Mouse (Mus musculus) monocyte, adult 5-6 weeks (primary cell): ENCODE measurements around the gene Icam2. TPM values are rescaled to one million over a fixed set of nuclear protein-coding genes. Genes with fewer than 3 reads are reported as not detected.
"Not testable (repeated sequence)": the region's sequence is repeated elsewhere in the genome, so short reads cannot be mapped to it uniquely, and the experiment has no call there.

ENCODE experiments used
- ATAC-seq: fragments of 153-309, 156-312 bp; replicated peaks from 2 replicates; pipeline ENCODE4 v1.8.0; 2017; ENCODE audit warnings: mild to moderate bottlenecking; ENCODE audit not compliant: low TSS enrichment, insufficient number of reproducible peaks, severe bottlenecking, poor library complexity, low FRiP score
- total RNA-seq: library from RNA; stranded (forward); fragments of 200-1000, 200-491, 200-594 nt; gene quantifications from 3 replicates; pipeline ENCODE4 v1.2.3, GENCODE M21; 2017

The Icam2 gene
- total RNA-seq, 1 experiment from 2014 or later, result 32.3 TPM

- ATAC-seq, result no peak
These were observed 33.7 kb downstream of the Icam2 start for GRCm38 (mm10) chr11:106354181-106354580.

- ATAC-seq, result no peak
These were observed 34.7 kb downstream of the Icam2 start, which contains the start of gene Scn4a for GRCm38 (mm10) chr11:106353188-106353587. Scn4a (minus strand) TSS chr11:106353288.

GRCm38 (mm10) chr11:106351941-106352340 lies 35.9 kb downstream of the Icam2 start:
- ATAC-seq, result no peak

GRCm38 (mm10) chr11:106351253-106351652 lies 36.6 kb downstream of the Icam2 start:
- ATAC-seq, result no peak

GRCm38 (mm10) chr11:106350853-106351252 lies 37.0 kb downstream of the Icam2 start:
- ATAC-seq, result no peak

- no peak for ATAC-seq
These were observed 38.1 kb downstream of the Icam2 start for GRCm38 (mm10) chr11:106349772-106350171.

GRCm38 (mm10) chr11:106344910-106345309 lies 43.0 kb downstream of the Icam2 start:
- no peak for ATAC-seq

GRCm38 (mm10) chr11:106340990-106341520 lies 46.8 kb downstream of the Icam2 start:
- no peak for ATAC-seq

- ATAC-seq, result not testable (repeated sequence)
These were observed 48.6 kb downstream of the Icam2 start for GRCm38 (mm10) chr11:106339323-106339722.

GRCm38 (mm10) chr11:106338870-106339269 lies 49.0 kb downstream of the Icam2 start:
- 0 out of 2 replicates have a peak, but pooled peaks have one; percentile 16 for ATAC-seq

GRCm38 (mm10) chr11:106338029-106338428 lies 49.8 kb downstream of the Icam2 start:
- no peak for ATAC-seq

- ATAC-seq, result no peak
These were observed 53.8 kb downstream of the Icam2 start for GRCm38 (mm10) chr11:106334066-106334465.

GRCm38 (mm10) chr11:106332458-106332857 lies 55.4 kb downstream of the Icam2 start:
- no peak for ATAC-seq

GRCm38 (mm10) chr11:106329682-106330081 lies 58.2 kb downstream of the Icam2 start:
- peak; percentile 62 for ATAC-seq

GRCm38 (mm10) chr11:106329128-106329527 lies 58.7 kb downstream of the Icam2 start:
- no peak for ATAC-seq

GRCm38 (mm10) chr11:106328521-106328920 lies 59.4 kb downstream of the Icam2 start:
- ATAC-seq, result no peak

Other genes with a start within 250 kb of the Icam2 start
- not detected in 3 replicates for gene Gm10840, start 227.2 kb downstream of the Icam2 start, total RNA-seq
- 91.7 to 118 TPM (median 94.0 TPM) in 3 replicates for gene Limd2, start 227.2 kb downstream of the Icam2 start, total RNA-seq
- 20.0 to 33.6 TPM (median 21.1 TPM) in 3 replicates for gene Strada, start 185.9 kb downstream of the Icam2 start, total RNA-seq
- gene Ccdc47, start 171.7 kb downstream of the Icam2 start, total RNA-seq, result 131 to 182 TPM (median 140 TPM) in 3 replicates
- gene Ddx42, start 171.1 kb downstream of the Icam2 start, total RNA-seq, result 90.8 to 119 TPM (median 99.4 TPM) in 3 replicates
- 77.3 to 82.1 TPM (median 79.9 TPM) in 3 replicates for gene Ftsj3, start 132.0 kb downstream of the Icam2 start, total RNA-seq
- 75.9 to 107 TPM (median 106 TPM) in 3 replicates for gene Psmc5, start 131.9 kb downstream of the Icam2 start, total RNA-seq
- gene Smarcd2, start 115.1 kb downstream of the Icam2 start, total RNA-seq, result 131 to 175 TPM (median 165 TPM) in 3 replicates
- gene Tcam1, start 111.4 kb downstream of the Icam2 start, total RNA-seq, result not detected in 3 replicates
- 1.5 TPM in 1 of 3 replicates, not detected in the others for gene Gh, start 86.2 kb downstream of the Icam2 start, total RNA-seq
- 105 to 131 TPM (median 123 TPM) in 3 replicates for gene Cd79b, start 73.3 kb downstream of the Icam2 start, total RNA-seq
- gene Scn4a, start 34.8 kb downstream of the Icam2 start, total RNA-seq, result 0.11 to 0.38 TPM (median 0.29 TPM) in 3 replicates
- gene Prr29, start 22.6 kb downstream of the Icam2 start, total RNA-seq, result not detected in 3 replicates
- 27.8 to 71.5 TPM (median 30.5 TPM) in 3 replicates for gene Ern1, start 99.8 kb upstream of the Icam2 start, total RNA-seq
- 15.4 to 24.3 TPM (median 17.8 TPM) in 3 replicates for gene Tex2, start 225.3 kb upstream of the Icam2 start, total RNA-seq